Mouse (Mus musculus) bone marrow, adult 2 months (tissue): ENCODE data around the gene Fam227b. TPM values are rescaled to one million over a fixed set of nuclear protein-coding genes. Genes with fewer than 3 reads are reported as not detected.

Experiments used
- H3K27ac ChIP-seq: fragments of 200-500 bp; 2 replicates; pipeline ENCODE4 v1.5.1; 2012; ENCODE audit warnings: low read depth, mild to moderate bottlenecking, control low read depth, inconsistent platforms, low read length; ENCODE audit not compliant: control insufficient read depth, poor library complexity, insufficient read depth
- H3K4me1 ChIP-seq: fragments of 200-500 bp; 2 replicates; pipeline ENCODE4 v1.6.1; 2011; ENCODE audit warnings: low read length; ENCODE audit not compliant: control insufficient read depth, insufficient read depth
- H3K4me3 ChIP-seq: fragments of 200-500 bp; replicated peaks from 2 replicates; pipeline ENCODE3; 2011; ENCODE audit warnings: mild to moderate bottlenecking, low read depth, low read length, control low read depth; ENCODE audit not compliant: control insufficient read depth
- CTCF ChIP-seq: fragments of 200-500 bp; IDR thresholded peaks from 2 replicates; pipeline ENCODE4 v1.5.1; 2011; ENCODE audit warnings: low read length, control low read depth; ENCODE audit not compliant: control insufficient read depth, insufficient read depth
- POLR2A ChIP-seq: fragments of 200-500 bp; IDR thresholded peaks from 2 replicates; pipeline ENCODE4 v1.6.1; 2011; ENCODE audit warnings: low read depth, mild to moderate bottlenecking, control low read depth, low read length, borderline replicate concordance; ENCODE audit not compliant: control insufficient read depth
- WGBS: fragments of 180-500 bp; shearing (Covaris S2); methylation state at CpG from one replicate; pipeline ENCODE4 v1.1.7; 2018; 5-methylcytosine and 5-hydroxymethylcytosine counted together
- polyA plus RNA-seq: library from polyadenylated mRNA; stranded (reverse); fragments of >200 nt; gene quantifications from 2 replicates; pipeline ENCODE4 v1.2.4, GENCODE M21; 2011; ENCODE audit warnings: low replicate concordance; ENCODE audit not compliant: missing spikeins, insufficient read depth, insufficient read length

Gene Fam227b
- polyA plus RNA-seq, 1 experiment = not detected

DNA sequence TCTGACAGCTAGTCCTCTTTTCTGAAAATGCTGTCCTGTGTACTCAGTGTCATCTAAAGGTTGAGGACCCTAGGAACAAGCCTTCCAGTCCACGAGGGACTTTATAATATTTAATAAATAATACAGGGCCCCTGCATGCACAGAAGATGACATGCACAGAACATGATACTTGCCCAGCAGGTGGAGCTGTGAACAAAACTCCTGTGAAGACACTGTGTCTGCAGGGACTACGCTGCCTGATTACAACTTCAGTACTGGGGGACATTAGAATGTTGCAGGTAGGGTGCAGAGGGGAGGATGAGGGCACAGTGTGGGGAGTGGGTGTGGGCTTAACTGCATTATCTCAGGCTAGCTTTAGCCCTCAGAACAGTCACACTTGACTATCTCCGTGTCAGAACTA is 145.7 kb downstream of the Fam227b start:
- WGBS = 42% methylated on average over 3 of the region's 3 CpGs
- Histone ChIP-seq H3K4me3 (no peak overlapping the region), H3K27ac (no peak overlapping the region), H3K4me1 (no peaks in the 10 kb centered on the region)
- TF ChIP-seq POLR2A (no peak), CTCF (peak; percentile 30)

DNA sequence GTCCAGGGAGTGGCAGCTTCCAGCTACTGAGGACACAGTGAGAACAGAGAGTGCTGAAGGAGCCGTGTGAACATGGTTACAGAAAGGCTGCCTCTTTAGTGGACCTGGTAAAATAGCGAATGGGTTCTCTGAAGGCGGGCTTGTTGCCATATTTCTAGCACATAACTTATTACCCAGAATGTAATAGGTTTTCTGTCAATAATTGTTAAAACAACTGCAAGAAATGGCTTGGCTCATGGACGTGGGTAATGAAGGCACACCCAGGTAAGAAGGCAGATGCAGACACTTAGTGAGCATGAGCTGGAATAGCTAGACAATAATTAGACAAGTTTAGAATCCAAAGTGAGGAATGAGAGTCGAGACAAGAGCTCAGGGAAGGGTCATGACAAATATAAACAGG is 149.5 kb downstream of the Fam227b start:
- H3K27ac ChIP-seq = no peak overlapping the region
- H3K4me1 ChIP-seq = no peaks in the 10 kb centered on the region
- H3K4me3 ChIP-seq = no peak overlapping the region
- WGBS = 70% methylated on average over 5 of the region's 5 CpGs
- no peak for TF ChIP-seq CTCF
- no peak for TF ChIP-seq POLR2A

GRCm38 (mm10) chr2:125975808-125976345 is 175.9 kb downstream of the Fam227b start:
- Histone ChIP-seq H3K27ac (no peak overlapping the region), H3K4me1 (no peaks in the 10 kb centered on the region), H3K4me3 (no peak overlapping the region)
- 75% methylated on average over 5 of the region's 5 CpGs for WGBS
- TF ChIP-seq POLR2A = no peak
- no peak for TF ChIP-seq CTCF

DNA sequence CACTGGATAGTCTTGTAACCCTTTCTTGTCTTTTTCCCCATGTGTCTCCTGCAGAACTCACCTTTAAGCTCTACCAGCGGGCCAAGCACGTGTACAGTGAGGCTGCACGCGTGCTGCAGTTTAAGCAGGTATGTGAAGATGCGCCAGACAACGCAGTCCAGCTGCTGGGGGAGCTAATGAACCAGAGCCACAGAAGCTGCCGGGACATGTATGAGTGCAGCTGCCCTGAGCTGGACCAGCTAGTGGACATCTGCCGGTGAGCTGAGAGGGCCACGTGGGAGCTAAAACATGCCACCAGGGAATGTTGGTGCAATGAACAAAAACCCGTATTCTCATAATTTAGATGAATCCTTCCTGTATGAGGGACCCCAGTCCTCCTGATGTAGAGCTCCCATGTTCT is 176.6 kb downstream of the Fam227b start:
- no peak overlapping the region for H3K4me3 ChIP-seq
- WGBS = 92% methylated on average over 10 of the region's 10 CpGs

GRCm38 (mm10) chr2:125973207-125973606 is 178.6 kb downstream of the Fam227b start:
- Histone ChIP-seq H3K4me1 (no peaks in the 10 kb centered on the region), H3K4me3 (no peak overlapping the region), H3K27ac (no peak overlapping the region)
- TF ChIP-seq CTCF (no peak), POLR2A (no peak)
- 82% methylated on average over 6 of the region's 6 CpGs for WGBS

More for the DNA sequence above, 176.6 kb downstream of the Fam227b start:
- Histone ChIP-seq H3K4me1 (no peaks in the 10 kb centered on the region), H3K27ac (no peak overlapping the region)
- TF ChIP-seq POLR2A (no peak), CTCF (no peak)

- Histone ChIP-seq H3K4me1 (no peaks in the 10 kb centered on the region), H3K4me3 (no peak overlapping the region), H3K27ac (no peak overlapping the region)
- WGBS = 70% methylated on average over 1 of the region's 1 CpGs
- no peak for TF ChIP-seq POLR2A
- no peak for TF ChIP-seq CTCF
These were observed 183.0 kb downstream of the Fam227b start for GRCm38 (mm10) chr2:125968811-125969210.

DNA sequence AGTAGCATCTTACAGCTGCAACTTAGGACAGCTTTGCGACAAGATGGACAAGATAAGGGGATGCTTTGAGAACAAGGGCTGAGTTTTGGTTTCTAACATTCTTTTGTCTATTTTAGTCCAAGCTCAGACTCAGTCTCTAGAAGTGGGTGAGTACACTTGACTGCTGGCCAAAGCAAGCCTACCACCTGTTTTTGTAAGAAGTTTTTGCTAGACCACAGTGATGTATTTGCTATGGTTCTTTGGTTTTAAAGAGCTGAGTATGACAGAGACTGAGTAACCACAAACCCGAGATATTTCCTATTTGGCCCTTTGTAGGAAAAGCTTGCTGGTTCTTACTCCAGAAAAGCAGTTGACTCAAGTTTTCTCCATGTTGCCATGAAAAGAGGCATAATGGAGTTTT is 203.6 kb downstream of the Fam227b start:
- TF ChIP-seq CTCF = no peak
- no peak for TF ChIP-seq POLR2A
- H3K4me1 ChIP-seq = no peaks in the 10 kb centered on the region
- no peak overlapping the region for H3K27ac ChIP-seq
- 61% methylated on average over 2 of the region's 2 CpGs for WGBS
- no peak overlapping the region for H3K4me3 ChIP-seq

GRCm38 (mm10) chr2:125943301-125943700 is 208.5 kb downstream of the Fam227b start:
- no peak for TF ChIP-seq CTCF
- no peak for TF ChIP-seq POLR2A
- H3K27ac ChIP-seq = no peak overlapping the region
- no peaks in the 10 kb centered on the region for H3K4me1 ChIP-seq
- WGBS = 70% methylated on average over 1 of the region's 1 CpGs
- no peak overlapping the region for H3K4me3 ChIP-seq
